Mouse (Mus musculus) CH12.LX (cell line): ENCODE results near the gene Msi2. TPM values are rescaled to one million over a fixed set of nuclear protein-coding genes. Genes with fewer than 3 reads are reported as not detected.

Source experiments
- DNase-seq: peaks from one replicate; pipeline ENCODE4 v3.0.0-alpha.2; 2013; ENCODE audit errors: extremely low read depth
- H3K27ac ChIP-seq: 2 replicates; pipeline ENCODE4 v1.5.1; 2012; ENCODE audit warnings: low read depth, mild to moderate bottlenecking, control low read depth, moderate library complexity; ENCODE audit not compliant: insufficient read depth
- H3K27me3 ChIP-seq: replicated peaks from 2 replicates; pipeline ENCODE3; 2012; ENCODE audit warnings: inconsistent platforms
- H3K36me3 ChIP-seq, 2 experiments: replicated peaks in 1 of 2; 2 replicates each; pipeline versions ENCODE3 to v1.6.1; 2012; ENCODE audit warnings: inconsistent platforms in 1 of 2, low read length in 1 of 2, mild to moderate bottlenecking in 1 of 2, mixed read lengths in 1 of 2, moderate library complexity in 1 of 2; ENCODE audit not compliant: control insufficient read depth in 1 of 2, insufficient read depth in 1 of 2
- H3K4me1 ChIP-seq, 2 experiments: 2 replicates each; pipeline ENCODE4 v1.6.1; 2012; ENCODE audit warnings: inconsistent platforms in 1 of 2, moderate library complexity in 1 of 2; ENCODE audit not compliant: insufficient read depth in 2 of 2, control insufficient read depth in 1 of 2
- H3K4me2 ChIP-seq: 2 replicates; pipeline ENCODE4 v1.6.1; 2012; ENCODE audit warnings: low read depth, mild to moderate bottlenecking, control low read depth; ENCODE audit not compliant: poor library complexity, insufficient read depth, severe bottlenecking
- H3K4me3 ChIP-seq, 3 experiments: fragments of 150-350 bp in 1 of 3; sonication (generic) in 1 of 3; replicated peaks in 1 of 3; 2 replicates each; pipeline versions ENCODE3 to v1.5.1; 2011 to 2012; ENCODE audit warnings: low read depth in 2 of 3, low read length in 2 of 3, mild to moderate bottlenecking in 2 of 3, moderate library complexity in 2 of 3, control low read depth in 1 of 3, improper control_type of control experiment in 1 of 3, inconsistent platforms in 1 of 3, mixed read lengths in 1 of 3; ENCODE audit not compliant: poor library complexity in 1 of 3
- H3K79me2 ChIP-seq: replicated peaks from 2 replicates; pipeline ENCODE4 v1.6.1; 2012; ENCODE audit warnings: mild to moderate bottlenecking, moderate library complexity; ENCODE audit not compliant: control insufficient read depth, poor library complexity, insufficient read depth, severe bottlenecking; ENCODE audit errors: extremely low read depth
- H3K9ac ChIP-seq: 2 replicates; pipeline ENCODE4 v1.6.1; 2012; ENCODE audit warnings: low read depth, mild to moderate bottlenecking, control low read depth, moderate library complexity; ENCODE audit not compliant: insufficient read depth
- H3K9me3 ChIP-seq: replicated peaks from 2 replicates; pipeline ENCODE3; 2012; ENCODE audit warnings: low read length, inconsistent platforms, mixed read lengths
- CHD2 ChIP-seq: IDR thresholded peaks from 2 replicates; pipeline ENCODE4 v1.6.1; 2011; ENCODE audit warnings: low read length, improper control_type of control experiment
- CTCF ChIP-seq, 2 experiments: IDR thresholded peaks in 1 of 2; conservative IDR thresholded peaks in 1 of 2; 2 replicates each; pipeline ENCODE4 v1.5.1; 2011 to 2012; ENCODE audit warnings: low read depth in 2 of 2, low read length in 2 of 2, improper control_type of control experiment in 1 of 2, inconsistent platforms in 1 of 2, mild to moderate bottlenecking in 1 of 2, moderate library complexity in 1 of 2
- EP300 ChIP-seq: IDR thresholded peaks from 2 replicates; pipeline ENCODE4 v1.6.1; 2011; ENCODE audit warnings: low read length, improper control_type of control experiment
- JUN ChIP-seq: IDR thresholded peaks from 2 replicates; pipeline ENCODE4 v1.6.1; 2011; ENCODE audit warnings: low read depth, mild to moderate bottlenecking, low read length, improper control_type of control experiment, moderate library complexity; ENCODE audit not compliant: insufficient read depth
- JUND ChIP-seq: conservative IDR thresholded peaks from 2 replicates; pipeline ENCODE4 v1.6.1; 2011; ENCODE audit warnings: low read depth, low read length, improper control_type of control experiment
- MAFK ChIP-seq: IDR thresholded peaks from 2 replicates; pipeline ENCODE4 v1.6.1; 2011; ENCODE audit warnings: low read length, improper control_type of control experiment; ENCODE audit not compliant: insufficient replicate concordance
- MAZ ChIP-seq: IDR thresholded peaks from 2 replicates; pipeline ENCODE4 v1.6.1; 2012; ENCODE audit warnings: low read depth, mild to moderate bottlenecking, inconsistent platforms, low read length, improper control_type of control experiment, moderate library complexity
- NRF1 ChIP-seq: IDR thresholded peaks from 2 replicates; pipeline ENCODE4 v1.6.1; 2014; ENCODE audit warnings: low read depth, mild to moderate bottlenecking, inconsistent platforms, low read length, improper control_type of control experiment, moderate library complexity
- PAX5 ChIP-seq: IDR thresholded peaks from 2 replicates; pipeline ENCODE4 v1.6.1; 2012; ENCODE audit warnings: low read length, inconsistent platforms, mixed read lengths
- POLR2A ChIP-seq: IDR thresholded peaks from 2 replicates; pipeline ENCODE4 v1.6.1; 2011; ENCODE audit warnings: low read depth, mild to moderate bottlenecking, improper control_type of control experiment, low read length
- POLR2AphosphoS2 ChIP-seq: IDR thresholded peaks from 2 replicates; pipeline ENCODE4 v1.6.1; 2011; ENCODE audit warnings: low read depth, low read length, improper control_type of control experiment
- RCOR1 ChIP-seq: conservative IDR thresholded peaks from 2 replicates; pipeline ENCODE4 v1.6.1; 2012; ENCODE audit warnings: low read depth, mild to moderate bottlenecking, inconsistent platforms, low read length, improper control_type of control experiment
- SIN3A ChIP-seq: IDR thresholded peaks from 2 replicates; pipeline ENCODE4 v1.6.1; 2012; ENCODE audit warnings: low read length, improper control_type of control experiment, inconsistent platforms
- SMC3 ChIP-seq: IDR thresholded peaks from 2 replicates; pipeline ENCODE4 v1.6.1; 2011; ENCODE audit warnings: low read depth, low read length, improper control_type of control experiment
- USF1 ChIP-seq: IDR thresholded peaks from 2 replicates; pipeline ENCODE4 v1.6.1; 2014; ENCODE audit warnings: low read depth, mild to moderate bottlenecking, inconsistent platforms, low read length, improper control_type of control experiment
- ZKSCAN1 ChIP-seq: IDR thresholded peaks from 2 replicates; pipeline ENCODE4 v1.6.1; 2012; ENCODE audit warnings: low read depth, inconsistent platforms, low read length, improper control_type of control experiment, borderline replicate concordance
- ZMIZ1 ChIP-seq: IDR thresholded peaks from 2 replicates; pipeline ENCODE4 v1.6.1; 2012; ENCODE audit warnings: low read depth, mild to moderate bottlenecking, inconsistent platforms, low read length, improper control_type of control experiment
- ZNF384 ChIP-seq: IDR thresholded peaks from 2 replicates; pipeline ENCODE4 v1.6.1; 2012; ENCODE audit warnings: low read depth, low read length, improper control_type of control experiment, inconsistent platforms
- dilution Hi-C: fragments of 300-500 bp; cut with MboI; formaldehyde crosslinking; loops from 2 replicates; pipeline ENCODE4 v1.14.3; 2020; ENCODE audit warnings: low sequenced_read_pairs; ENCODE audit not compliant: extremely low pct_unique_long_range_greater_than_20kb, extremely low pct_ligation_motif_present
- in situ Hi-C: fragments of 300-500 bp; cut with MboI; formaldehyde crosslinking; loops from 3 replicates; pipeline ENCODE4 v1.14.3; 2019; ENCODE audit warnings: low sequenced_read_pairs, low pct_ligation_motif_present, low pct_unique_long_range_greater_than_20kb, mixed read lengths
- polyA plus RNA-seq: library from polyadenylated mRNA; unstranded; fragments of >175 nt; gene quantifications from 2 replicates; pipeline ENCODE4 v1.2.1, GENCODE M21; 2012; ENCODE audit warnings: low read depth; ENCODE audit not compliant: insufficient read length
- total RNA-seq, 2 experiments: library from RNA; depleted of rRNA; stranded (reverse); fragments of 300-350 nt in 1 of 2; fragments of >200 nt in 1 of 2; gene quantifications; 2 replicates each; pipeline ENCODE4 v1.2.3; 2012 to 2014

The Msi2 gene
- total and polyA plus RNA-seq, 3 experiments, result 40.3 to 73.1 (median 52.6) TPM

- in situ Hi-C loops, result no loop called here
- no peak for DNase-seq
Measured at GRCm38 (mm10) chr11:88463951-88464350, 254.4 kb downstream of the Msi2 start.

GRCm38 (mm10) chr11:88462789-88463188 is 255.5 kb downstream of the Msi2 start:
- no peaks in the 10 kb centered on the region for H3K9me3 ChIP-seq
- TF ChIP-seq RCOR1, result no peak
- no peak for TF ChIP-seq POLR2AphosphoS2
- TF ChIP-seq CHD2, result no peak
- TF ChIP-seq EP300, result no peak
- TF ChIP-seq POLR2A, result no peak
- no peak for TF ChIP-seq SMC3
- TF ChIP-seq NRF1, result no peak
- no peak for TF ChIP-seq PAX5
- TF ChIP-seq MAFK, result no peak
- TF ChIP-seq JUN, result no peak
- no peak for TF ChIP-seq JUND
- TF ChIP-seq CTCF (conservative IDR thresholded peaks at IDR 0.05 in 1 of 2, IDR thresholded peaks at IDR 0.05 in 1 of 2; ENCODE audit: low read depth in 2 of 2, low read length in 2 of 2), result no peak
- TF ChIP-seq ZMIZ1, result no peak
- no peak for TF ChIP-seq ZNF384
- H3K4me2 ChIP-seq, result no peak overlapping the region
- H3K27ac ChIP-seq, result no peak overlapping the region
- no peak overlapping the region for H3K4me3 ChIP-seq
- dilution Hi-C loops (no loop called here), in situ Hi-C loops (no loop called here)
- peaks cover 0 to 10% of the 10 kb centered on the region in 2 experiments; a peak in 1 of 4 replicates for H3K4me1 ChIP-seq
- peaks cover 2 to 69% of the 10 kb centered on the region in 2 experiments for H3K36me3 ChIP-seq
- H3K27me3 ChIP-seq, result no peaks in the 10 kb centered on the region
- H3K79me2 ChIP-seq, result no peaks in the 10 kb centered on the region
- no peak for DNase-seq
- H3K9ac ChIP-seq, result no peak overlapping the region

More at GRCm38 (mm10) chr11:88463951-88464350, 254.4 kb downstream of the Msi2 start:
- Histone ChIP-seq H3K79me2 (no peaks in the 10 kb centered on the region), H3K27ac (no peak overlapping the region), H3K4me2 (no peak overlapping the region), H3K9ac (no peak overlapping the region), H3K4me1 (peaks cover 0 to 12% of the 10 kb centered on the region in 2 experiments; a peak in 1 of 4 replicates), H3K36me3 (peaks cover 4 to 68% of the 10 kb centered on the region in 2 experiments), H3K27me3 (no peaks in the 10 kb centered on the region), H3K4me3 (no peak overlapping the region), H3K9me3 (no peaks in the 10 kb centered on the region)
- TF ChIP-seq CTCF (conservative IDR thresholded peaks at IDR 0.05 in 1 of 2, IDR thresholded peaks at IDR 0.05 in 1 of 2; ENCODE audit: low read depth in 2 of 2, low read length in 2 of 2), result no peak
- TF ChIP-seq USF1, result no peak
- no peak for TF ChIP-seq SIN3A
- TF ChIP-seq JUN, result no peak
- no peak for TF ChIP-seq MAZ
- no peak for TF ChIP-seq ZKSCAN1
- no peak for TF ChIP-seq JUND
- no peak for TF ChIP-seq PAX5
- dilution Hi-C loops, result no loop called here
